Mouse (Mus musculus): ENCODE results near the gene Wdr92.
"Not testable (repeated sequence)": the region's sequence is repeated elsewhere in the genome, so short reads cannot be mapped to it uniquely, and the experiment has no call there.

Gene Wdr92

GRCm38 (mm10) chr11:17211258-17212140 lies 29.6 kb downstream of the Wdr92 start, which contains the start of gene Pno1:
Gene Pno1 (minus strand): TSS chr11:17211568.
- peak; percentile 98 for DNase-seq

GRCm38 (mm10) chr11:17212141-17212495 lies 30.2 kb downstream of the Wdr92 start:
- DNase-seq = no peak

- DNase-seq = no peak
Measured at GRCm38 (mm10) chr11:17212903-17213509, 31.1 kb downstream of the Wdr92 start.

DNA sequence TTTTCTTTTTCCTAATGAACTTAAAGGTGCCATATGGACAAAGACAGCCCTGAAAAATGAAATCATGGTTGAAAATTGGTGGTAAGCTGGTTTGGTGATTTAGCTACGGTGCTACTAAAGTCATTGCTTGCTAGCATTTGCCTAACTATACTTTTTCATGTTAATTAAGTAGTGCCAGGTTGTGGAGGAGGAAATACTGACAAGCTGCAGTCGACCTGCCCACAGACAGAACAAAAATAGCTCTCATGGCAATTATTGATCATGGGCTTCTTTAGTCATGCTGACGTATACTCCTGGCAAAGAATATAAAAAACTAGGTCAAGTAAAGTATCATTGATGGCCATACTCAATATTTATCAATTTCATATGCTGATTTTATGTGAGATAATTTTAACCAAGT lies 33.6 kb downstream of the Wdr92 start:
- no peak for DNase-seq

GRCm38 (mm10) chr11:17221126-17221525 lies 39.2 kb downstream of the Wdr92 start:
- DNase-seq = no peak

DNA sequence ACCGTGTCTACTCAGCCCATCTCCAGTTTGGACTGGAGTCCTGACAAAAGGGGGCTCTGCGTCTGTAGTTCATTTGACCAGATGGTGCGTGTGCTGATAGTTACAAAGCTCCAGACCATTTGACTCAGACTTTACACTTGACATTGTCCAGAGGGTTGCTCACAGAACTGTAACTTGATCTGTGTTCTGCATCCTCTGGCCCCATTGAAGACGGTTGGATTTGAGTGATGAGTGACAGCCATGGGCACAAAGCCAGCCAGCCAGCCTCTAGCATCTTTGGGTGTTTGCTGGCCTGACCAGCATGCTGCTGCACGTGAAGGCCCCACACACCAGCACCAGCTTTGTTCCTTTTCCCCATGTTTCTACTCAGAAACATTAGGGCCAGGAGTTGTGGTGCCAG lies 50.9 kb downstream of the Wdr92 start:
- DNase-seq = no peak

GRCm38 (mm10) chr11:17236449-17237037 lies 54.6 kb downstream of the Wdr92 start:
- no peak for DNase-seq

DNA sequence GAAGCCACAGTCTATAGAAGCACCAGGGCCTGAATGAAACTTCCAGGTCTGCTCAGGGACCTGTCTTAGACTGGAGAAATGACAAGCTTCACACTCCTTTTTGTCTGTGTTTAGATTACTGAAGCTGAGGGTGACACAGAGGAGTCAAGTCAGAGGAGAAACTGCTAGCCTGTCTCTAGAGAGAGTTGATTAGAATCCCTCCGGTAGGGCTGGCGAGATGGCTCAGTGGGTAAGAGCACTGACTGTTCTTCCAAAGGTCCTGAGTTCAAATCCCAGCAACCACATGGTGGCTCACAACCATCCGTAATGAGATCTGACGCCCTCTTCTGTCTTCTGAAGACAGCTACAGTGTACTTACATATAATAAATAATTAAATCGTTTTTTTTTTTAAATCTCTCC lies 56.7 kb downstream of the Wdr92 start:
- DNase-seq = not testable (repeated sequence)

GRCm38 (mm10) chr11:17248715-17249114 lies 66.8 kb downstream of the Wdr92 start:
- DNase-seq = no peak

- peak; percentile 46 for DNase-seq
Measured at GRCm38 (mm10) chr11:17256813-17257365, 75.0 kb downstream of the Wdr92 start.

GRCm38 (mm10) chr11:17257443-17257842 lies 75.5 kb downstream of the Wdr92 start, which contains the start of gene C1d:
Gene C1d (plus strand): TSS chr11:17257579.
- peak; percentile 95 for DNase-seq

GRCm38 (mm10) chr11:17257861-17258260 lies 76.0 kb downstream of the Wdr92 start:
- peak; percentile 45 for DNase-seq

GRCm38 (mm10) chr11:17267176-17267575 lies 85.3 kb downstream of the Wdr92 start:
- DNase-seq = no peak

DNA sequence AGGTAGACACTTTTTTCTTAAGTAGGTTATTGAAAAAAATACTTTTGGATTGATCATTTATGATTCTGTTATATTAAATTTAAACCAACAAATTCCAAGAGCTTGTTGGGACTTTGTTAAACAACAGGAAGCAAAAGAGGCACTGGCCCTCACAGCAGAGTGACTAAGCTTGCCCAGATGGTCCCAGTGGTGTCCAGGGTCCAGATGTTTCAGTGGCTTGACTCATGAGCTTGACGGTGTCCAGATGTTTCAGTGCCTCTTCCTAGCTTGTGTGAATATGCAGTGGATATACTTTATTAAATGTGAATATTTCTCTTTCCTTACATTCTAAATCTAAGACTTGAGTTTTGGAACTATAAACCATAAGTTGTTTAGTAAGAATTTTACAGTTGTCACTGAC lies 86.9 kb downstream of the Wdr92 start:
- DNase-seq = no peak

GRCm38 (mm10) chr11:17279959-17280358 lies 98.1 kb downstream of the Wdr92 start:
- DNase-seq = no peak
